Mouse (Mus musculus) testis, adult 10 weeks (tissue): ENCODE data around the gene Ptpn14. TPM values are rescaled to one million over a fixed set of nuclear protein-coding genes. Genes with fewer than 3 reads are reported as not detected.

Experiments used
- polyA plus RNA-seq: library from polyadenylated mRNA; stranded (reverse); fragments of 350-450 nt; fragmentation: Illumina TruSeq; extraction: RNeasy Lipid Tissue Mini Kit (QIAGEN cat#74804); gene quantifications from one replicate; pipeline ENCODE4 v1.2.3, GENCODE M21; 2014; ENCODE audit warnings: low read depth, low replicate concordance

Ptpn14 gene
- polyA plus RNA-seq: 0.77 TPM

GRCm38 (mm10) chr1:189727884-189728783 is at the start of gene Ptpn14:
Gene Ptpn14 (plus strand): TSS chr1:189728268.

DNA sequence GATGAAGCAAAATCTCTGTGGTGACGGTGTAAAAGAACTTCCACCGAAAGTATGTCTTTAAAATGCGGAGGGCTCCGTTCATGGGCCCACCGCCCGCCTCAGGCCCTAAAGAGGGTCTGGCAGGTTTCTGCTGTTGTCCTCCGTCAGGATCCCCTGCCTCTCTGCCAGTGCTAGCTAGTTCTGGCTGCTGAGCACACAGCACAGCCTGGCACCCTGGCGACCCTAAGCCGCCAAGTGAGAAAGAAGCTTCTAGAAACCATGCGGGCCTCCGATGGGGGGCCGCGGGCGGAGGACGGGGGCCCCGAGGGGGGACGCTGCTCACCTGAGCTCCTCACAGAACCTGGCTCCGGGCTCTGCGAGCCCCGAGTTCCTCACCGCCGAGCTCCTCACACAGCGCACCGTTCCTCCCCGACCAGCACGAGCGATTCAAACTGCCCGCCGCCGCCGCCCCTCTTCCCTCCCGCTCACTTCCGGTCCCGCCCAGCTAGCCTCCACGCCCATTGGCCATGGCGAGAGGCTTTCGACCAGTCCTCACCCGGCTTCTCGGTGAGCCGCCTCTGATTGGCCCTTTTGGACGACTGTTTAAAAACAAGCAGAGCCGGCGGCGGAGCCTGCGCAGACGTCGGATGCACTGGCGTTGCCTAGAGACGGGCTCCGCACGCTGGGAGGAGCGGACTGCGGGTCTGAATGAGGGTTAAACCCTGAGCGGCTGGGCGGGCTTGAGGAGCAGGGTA is 40.2 kb upstream of the Ptpn14 start, which contains the start of gene Cenpf:
TSS of gene Cenpf (minus strand) at position 433 of the 734 bp plus-strand sequence.

GRCm38 (mm10) chr1:189921818-189922592 is 193.9 kb downstream of the Ptpn14 start, which contains the start of gene Smyd2:
Gene Smyd2 (minus strand): TSS chr1:189922363.

Other genes with a start within 250 kb of the Ptpn14 start
- gene Cenpf, start 40.2 kb upstream of the Ptpn14 start, polyA plus RNA-seq: 63.0 TPM
- gene Smyd2, start 194.1 kb downstream of the Ptpn14 start, polyA plus RNA-seq: 4.2 TPM